Mouse (Mus musculus): ENCODE measurements at regions not wholly inside any gene's neighbourhood (a gene's known extent, or its start where the extent isn't known, plus 50 kb on each side); places are given as distances from the start of the nearest gene placed in this dataset.
A peak's percentile ranks its signal among the peaks of the same experiment; 100 is the strongest.

DNA sequence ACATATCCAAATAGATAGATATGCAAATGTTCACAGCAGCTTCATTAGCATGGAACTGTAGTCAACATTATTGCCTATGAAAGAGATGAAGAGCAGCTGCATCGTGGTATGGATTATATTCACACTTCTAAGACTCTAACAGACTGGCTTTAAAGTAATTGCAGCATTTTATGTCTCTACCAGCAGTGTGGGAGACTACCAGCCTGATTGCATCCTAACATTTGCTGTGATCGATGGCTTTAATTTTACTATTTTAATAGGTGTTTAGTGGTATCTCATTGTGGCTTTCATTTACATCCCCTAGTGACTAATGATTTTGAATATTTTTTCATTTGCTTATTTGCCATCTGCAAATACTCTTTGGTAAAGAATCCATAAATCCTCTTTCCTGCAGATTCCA lies 574.1 kb downstream of the Ccdc50 start:
- no peaks in the 10 kb centered on the region for H3K36me3 ChIP-seq (ENCODE audit: control insufficient read depth, insufficient read depth, low read length)
- WGBS = 66% methylated on average over 2 of the region's 2 CpGs

DNA sequence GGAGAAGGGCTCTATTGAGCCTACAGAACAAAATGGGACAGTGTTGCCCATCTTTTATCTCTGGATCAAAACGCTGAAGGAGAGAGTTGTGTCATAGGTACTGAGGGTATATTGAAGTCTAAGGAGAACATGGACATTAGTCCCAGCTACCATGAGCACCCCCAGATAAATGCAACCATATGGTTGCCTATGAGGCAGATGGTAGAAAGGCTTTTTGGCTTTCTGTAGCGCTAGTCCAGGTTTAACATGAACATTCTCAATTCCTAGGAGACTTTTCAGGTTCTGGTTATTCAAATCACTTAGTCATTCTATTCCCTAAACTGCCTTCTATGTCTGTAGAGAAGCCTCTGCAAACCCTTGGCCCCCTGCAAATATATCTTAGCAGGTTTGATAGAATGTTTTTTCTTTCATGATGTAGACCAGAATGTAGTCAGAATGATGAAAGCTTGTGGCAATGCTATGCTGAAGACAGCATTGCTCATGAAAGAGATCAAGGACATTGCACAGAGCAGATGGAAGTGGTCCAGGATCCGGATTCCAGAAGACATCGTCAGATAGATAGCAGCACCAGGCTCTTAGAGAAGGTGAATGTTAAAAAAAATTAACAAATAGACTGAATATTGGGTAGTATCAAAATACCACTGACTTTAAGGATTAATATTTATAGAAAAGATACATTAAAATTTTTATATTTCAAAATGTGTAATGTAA lies 590.2 kb downstream of the Ccdc50 start:
- DNase-seq (ENCODE audit: low spot score) = no peak
- whole genome bisulfite sequencing = 90% methylated on average over 4 of the region's 4 CpGs
- H3K9me3 ChIP-seq (ENCODE audit: control insufficient read depth, low read length) = no peaks in the 10 kb centered on the region

More for the DNA sequence above, 574.1 kb downstream of the Ccdc50 start:
- Histone ChIP-seq H3K27me3 (ENCODE audit: control insufficient read depth, insufficient read depth, low read length) (no peaks in the 10 kb centered on the region), H3K9ac (ENCODE audit: low read length) (no peak overlapping the region), H3K27ac (ENCODE audit: low read depth, low read length) (no peak overlapping the region), H3K4me3 (ENCODE audit: low read depth, low read length) (no peak overlapping the region), H3K9me3 (ENCODE audit: control insufficient read depth, low read length) (no peaks in the 10 kb centered on the region), H3K4me2 (ENCODE audit: low read depth) (no peak overlapping the region), H3K4me1 (ENCODE audit: control insufficient read depth, insufficient read depth, low read length) (no peaks in the 10 kb centered on the region)
- no peak for DNase-seq (ENCODE audit: low spot score)
- ATAC-seq (ENCODE audit: insufficient read depth, low FRiP score, low TSS enrichment) = peak; percentile 20; the same call in 1 of the 2 replicates

DNA sequence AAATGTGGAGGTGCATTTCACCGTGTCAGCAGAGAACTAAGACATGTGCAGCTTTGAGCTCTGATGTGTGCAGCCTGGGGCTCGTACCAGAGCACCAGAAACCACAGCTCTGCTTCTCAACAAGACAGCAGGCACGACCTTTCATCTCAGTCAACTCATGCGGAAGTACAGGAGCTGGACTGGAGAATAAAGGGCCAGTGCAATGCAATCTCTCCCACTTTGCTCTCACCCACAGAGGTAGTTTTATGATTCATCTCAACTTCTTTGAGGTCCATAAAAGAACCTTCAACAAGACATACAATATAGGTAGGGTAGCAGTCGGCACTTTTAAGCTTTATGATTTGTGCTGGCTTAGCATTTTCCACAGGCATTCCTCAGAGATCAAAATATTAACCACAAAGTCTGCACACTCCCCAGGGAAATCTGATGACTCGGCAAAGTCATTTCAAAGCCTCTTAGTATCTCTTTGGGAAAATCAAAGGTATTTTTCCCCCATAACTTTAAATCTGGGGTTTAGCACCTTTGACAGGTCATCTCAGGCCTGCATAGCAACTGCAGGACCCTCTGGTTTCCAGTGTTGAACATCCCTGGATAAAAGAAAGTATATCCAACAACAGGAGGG lies 626.7 kb downstream of the Ccdc50 start:
- ATAC-seq (ENCODE audit: insufficient read depth, low FRiP score, low TSS enrichment) = no peak
- Histone ChIP-seq H3K4me3 (ENCODE audit: low read depth, low read length) (no peak overlapping the region), H3K36me3 (ENCODE audit: control insufficient read depth, insufficient read depth, low read length) (no peaks in the 10 kb centered on the region), H3K9me3 (ENCODE audit: control insufficient read depth, low read length) (no peaks in the 10 kb centered on the region), H3K9ac (ENCODE audit: low read length) (no peak overlapping the region), H3K27me3 (ENCODE audit: control insufficient read depth, insufficient read depth, low read length) (no peaks in the 10 kb centered on the region), H3K4me2 (ENCODE audit: low read depth) (no peak overlapping the region), H3K4me1 (ENCODE audit: control insufficient read depth, insufficient read depth, low read length) (no peaks in the 10 kb centered on the region), H3K27ac (ENCODE audit: low read depth, low read length) (no peak overlapping the region)
- 47% methylated on average over 6 of the region's 6 CpGs for WGBS
- no peak for DNase-seq (ENCODE audit: low spot score)

More for the DNA sequence above, 590.2 kb downstream of the Ccdc50 start:
- no peak overlapping the region for H3K4me2 ChIP-seq (ENCODE audit: low read depth)
- H3K27me3 ChIP-seq (ENCODE audit: control insufficient read depth, insufficient read depth, low read length) = no peaks in the 10 kb centered on the region
- no peak for ATAC-seq (ENCODE audit: insufficient read depth, low FRiP score, low TSS enrichment)
- H3K4me1 ChIP-seq (ENCODE audit: control insufficient read depth, insufficient read depth, low read length) = no peaks in the 10 kb centered on the region
- no peak overlapping the region for H3K4me3 ChIP-seq (ENCODE audit: low read depth, low read length)
- no peaks in the 10 kb centered on the region for H3K36me3 ChIP-seq (ENCODE audit: control insufficient read depth, insufficient read depth, low read length)
- no peak overlapping the region for H3K27ac ChIP-seq (ENCODE audit: low read depth, low read length)
- no peak overlapping the region for H3K9ac ChIP-seq (ENCODE audit: low read length)

DNA sequence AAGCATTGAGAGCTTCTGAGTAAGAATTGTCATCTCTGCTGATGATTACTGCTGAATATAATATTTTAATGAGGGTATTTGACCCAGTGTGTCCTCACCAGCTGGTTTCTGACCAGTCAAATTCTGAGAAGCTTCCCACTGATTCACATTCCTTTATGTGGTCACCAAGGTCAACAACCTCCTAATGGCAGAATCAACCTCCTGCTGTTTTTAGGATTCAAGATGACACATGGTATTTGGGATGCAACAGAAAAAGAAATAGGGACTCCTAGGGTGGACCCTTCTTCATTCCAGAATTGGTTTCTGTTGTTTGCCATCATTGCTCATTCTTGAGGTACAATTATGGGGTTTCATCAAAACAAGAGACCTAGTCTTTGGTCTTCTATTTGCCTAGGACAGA lies 629.6 kb downstream of the Ccdc50 start:
- H3K27me3 ChIP-seq (ENCODE audit: control insufficient read depth, insufficient read depth, low read length) = no peaks in the 10 kb centered on the region
- no peaks in the 10 kb centered on the region for H3K9me3 ChIP-seq (ENCODE audit: control insufficient read depth, low read length)
- no peaks in the 10 kb centered on the region for H3K4me1 ChIP-seq (ENCODE audit: control insufficient read depth, insufficient read depth, low read length)
- no peak overlapping the region for H3K4me2 ChIP-seq (ENCODE audit: low read depth)
- no peak overlapping the region for H3K9ac ChIP-seq (ENCODE audit: low read length)
- no peak for ATAC-seq (ENCODE audit: insufficient read depth, low FRiP score, low TSS enrichment)
- no peak overlapping the region for H3K4me3 ChIP-seq (ENCODE audit: low read depth, low read length)
- no peaks in the 10 kb centered on the region for H3K36me3 ChIP-seq (ENCODE audit: control insufficient read depth, insufficient read depth, low read length)
- H3K27ac ChIP-seq (ENCODE audit: low read depth, low read length) = no peak overlapping the region
- DNase-seq (ENCODE audit: low spot score) = no peak

DNA sequence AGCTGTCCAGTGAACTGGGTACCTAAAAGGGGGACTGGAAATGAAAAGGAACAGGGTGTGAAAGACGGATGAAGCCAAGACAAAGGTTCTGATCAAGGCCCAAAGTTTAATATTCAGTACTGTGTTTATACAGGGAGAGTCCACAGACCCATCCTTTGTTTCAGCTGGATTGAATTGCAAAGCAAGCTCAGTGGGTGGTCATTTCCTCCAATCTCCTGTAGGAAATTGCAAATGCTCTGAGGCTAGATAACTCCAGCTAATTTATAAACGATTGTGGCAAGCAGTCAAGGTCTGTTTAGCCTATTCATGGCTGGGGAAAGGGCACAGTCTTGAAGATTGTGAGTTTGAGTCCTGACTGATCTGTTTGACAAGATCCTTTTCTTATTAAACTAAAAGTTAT lies 650.3 kb downstream of the Ccdc50 start:
- Histone ChIP-seq H3K4me2 (ENCODE audit: low read depth) (no peak overlapping the region), H3K9me3 (ENCODE audit: control insufficient read depth, low read length) (no peaks in the 10 kb centered on the region), H3K9ac (ENCODE audit: low read length) (no peak overlapping the region), H3K27ac (ENCODE audit: low read depth, low read length) (no peak overlapping the region), H3K27me3 (ENCODE audit: control insufficient read depth, insufficient read depth, low read length) (no peaks in the 10 kb centered on the region), H3K4me3 (ENCODE audit: low read depth, low read length) (no peak overlapping the region), H3K4me1 (ENCODE audit: control insufficient read depth, insufficient read depth, low read length) (no peaks in the 10 kb centered on the region), H3K36me3 (ENCODE audit: control insufficient read depth, insufficient read depth, low read length) (no peaks in the 10 kb centered on the region)
- WGBS = 23% methylated on average over 2 of the region's 2 CpGs
- DNase-seq (ENCODE audit: low spot score) (no peak), ATAC-seq (ENCODE audit: insufficient read depth, low FRiP score, low TSS enrichment) (no peak)

DNA sequence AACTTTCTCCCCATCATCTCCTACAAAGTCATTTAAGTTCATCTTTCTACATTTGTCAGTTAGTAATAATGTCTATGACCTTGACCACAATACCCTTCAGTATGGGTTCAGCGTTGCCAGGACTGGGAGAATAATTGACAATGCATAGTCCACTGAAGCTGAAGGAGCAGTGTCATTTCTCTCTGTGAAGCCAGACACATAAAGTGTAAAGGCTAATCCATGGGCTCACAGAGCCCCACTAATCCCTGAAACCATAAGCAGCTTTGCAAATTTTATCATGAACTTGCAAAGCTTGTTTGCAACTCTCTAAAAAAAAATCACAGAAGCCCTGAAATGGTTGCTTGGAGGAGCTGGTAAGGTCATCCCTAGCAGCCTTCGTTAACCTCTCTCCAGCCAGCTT lies 654.4 kb downstream of the Ccdc50 start:
- Histone ChIP-seq H3K4me2 (ENCODE audit: low read depth) (no peak overlapping the region), H3K27me3 (ENCODE audit: control insufficient read depth, insufficient read depth, low read length) (no peaks in the 10 kb centered on the region), H3K9ac (ENCODE audit: low read length) (no peak overlapping the region), H3K27ac (ENCODE audit: low read depth, low read length) (no peak overlapping the region), H3K9me3 (ENCODE audit: control insufficient read depth, low read length) (no peaks in the 10 kb centered on the region), H3K4me3 (ENCODE audit: low read depth, low read length) (no peak overlapping the region), H3K4me1 (ENCODE audit: control insufficient read depth, insufficient read depth, low read length) (no peaks in the 10 kb centered on the region), H3K36me3 (ENCODE audit: control insufficient read depth, insufficient read depth, low read length) (no peaks in the 10 kb centered on the region)
- DNase-seq (ENCODE audit: low spot score) (no peak), ATAC-seq (ENCODE audit: insufficient read depth, low FRiP score, low TSS enrichment) (no peak)
- 58% methylated on average over 2 of the region's 2 CpGs for WGBS

DNA sequence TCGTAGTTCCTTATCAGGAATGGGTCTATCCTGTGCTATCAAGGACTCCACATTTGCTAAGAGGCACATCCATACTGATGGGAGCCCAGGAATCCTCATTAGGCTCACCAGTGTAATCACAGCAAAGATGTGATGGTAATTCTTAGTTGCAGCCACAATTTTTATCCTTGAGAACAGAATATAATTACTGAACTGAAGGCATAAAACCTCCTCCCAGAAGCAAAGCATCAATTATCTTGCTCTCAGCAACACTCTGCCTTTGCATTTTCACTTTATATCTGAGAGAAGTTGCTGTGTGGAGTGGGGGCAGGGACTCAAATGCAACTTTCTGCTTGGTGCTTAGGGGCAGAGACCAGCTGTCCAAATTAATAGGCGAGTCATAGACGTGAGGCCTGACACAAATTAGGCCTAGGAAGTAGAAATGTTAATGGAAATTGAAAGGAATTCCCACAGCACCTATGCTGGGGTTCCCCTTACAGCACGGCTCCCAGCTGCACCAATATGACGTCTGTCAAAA lies 676.2 kb downstream of the Ccdc50 start:
- WGBS = 66% methylated on average over 5 of the region's 5 CpGs
- Histone ChIP-seq H3K27ac (ENCODE audit: low read depth, low read length) (no peak overlapping the region), H3K4me2 (ENCODE audit: low read depth) (no peak overlapping the region), H3K4me1 (ENCODE audit: control insufficient read depth, insufficient read depth, low read length) (no peaks in the 10 kb centered on the region), H3K27me3 (ENCODE audit: control insufficient read depth, insufficient read depth, low read length) (no peaks in the 10 kb centered on the region), H3K4me3 (ENCODE audit: low read depth, low read length) (no peak overlapping the region), H3K36me3 (ENCODE audit: control insufficient read depth, insufficient read depth, low read length) (no peaks in the 10 kb centered on the region), H3K9ac (ENCODE audit: low read length) (no peak overlapping the region), H3K9me3 (ENCODE audit: control insufficient read depth, low read length) (no peaks in the 10 kb centered on the region)
- peak; percentile 48; the same call in 1 of the 2 replicates for ATAC-seq (ENCODE audit: insufficient read depth, low FRiP score, low TSS enrichment)
- peak; percentile 10 for DNase-seq (ENCODE audit: low spot score)

DNA sequence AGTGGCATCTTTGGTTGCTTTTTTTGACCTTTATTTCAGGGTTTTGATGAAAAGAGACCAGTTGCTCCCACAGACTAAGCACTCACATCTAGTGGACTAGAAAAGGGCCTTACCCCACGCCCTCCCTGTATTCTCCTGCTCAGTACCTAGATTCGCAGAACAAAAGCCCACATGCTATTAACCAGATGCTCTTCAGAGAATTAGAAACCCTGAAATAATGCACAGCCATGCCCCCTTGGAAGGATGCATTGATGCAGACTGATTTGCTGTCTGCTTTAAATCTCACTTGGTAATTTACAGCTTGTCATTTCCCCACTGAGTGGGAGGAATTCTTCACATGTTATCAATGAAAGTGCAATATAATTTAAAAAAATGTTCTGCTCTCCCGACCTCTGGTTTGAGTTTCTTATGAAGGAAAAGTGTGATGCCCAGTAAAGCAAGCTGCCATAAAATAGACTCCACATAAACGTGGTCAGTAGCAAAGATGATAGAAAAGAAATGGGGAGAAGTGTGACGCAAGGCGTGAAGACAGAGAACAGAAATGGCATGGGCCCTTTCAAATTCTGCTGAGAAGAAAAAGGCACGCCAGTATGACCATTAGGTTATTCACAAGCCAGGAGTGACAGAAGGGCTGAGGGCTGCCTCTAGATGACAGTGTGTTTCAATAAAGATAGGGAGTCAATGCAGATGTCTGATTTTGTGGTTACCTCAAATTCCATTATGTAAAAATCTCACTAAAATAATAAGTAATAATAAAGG lies 669.8 kb downstream of the Fgf12 start:
- Histone ChIP-seq H3K4me1 (ENCODE audit: control insufficient read depth, insufficient read depth, low read length) (no peaks in the 10 kb centered on the region), H3K36me3 (ENCODE audit: control insufficient read depth, insufficient read depth, low read length) (no peaks in the 10 kb centered on the region), H3K9ac (ENCODE audit: low read length) (no peak overlapping the region), H3K9me3 (ENCODE audit: control insufficient read depth, low read length) (no peaks in the 10 kb centered on the region), H3K27me3 (ENCODE audit: control insufficient read depth, insufficient read depth, low read length) (no peaks in the 10 kb centered on the region), H3K27ac (ENCODE audit: low read depth, low read length) (no peak overlapping the region), H3K4me2 (ENCODE audit: low read depth) (no peak overlapping the region), H3K4me3 (ENCODE audit: low read depth, low read length) (no peak overlapping the region)
- DNase-seq (ENCODE audit: low spot score) (no peak), ATAC-seq (ENCODE audit: insufficient read depth, low FRiP score, low TSS enrichment) (peak; percentile 61; the same call in 1 of the 2 replicates)
- 33% methylated on average over 7 of the region's 7 CpGs for WGBS
